Mouse (Mus musculus) myocyte (in vitro differentiated cells): Measurements from ENCODE around the gene Tyrobp. TPM values are rescaled to one million over a fixed set of nuclear protein-coding genes. Genes with fewer than 3 reads are reported as not detected.

Experiments
- H3K27me3 ChIP-seq: one replicate; pipeline ENCODE4 v1.6.1; 2011; ENCODE audit not compliant: control insufficient read depth, insufficient read depth, insufficient read length
- H3K36me3 ChIP-seq: one replicate; pipeline ENCODE4 v1.6.1; 2011; ENCODE audit not compliant: control insufficient read depth, insufficient read depth
- H3K4me2 ChIP-seq: one replicate; pipeline ENCODE4 v1.6.1; 2011; ENCODE audit warnings: low read depth, control low read depth
- H3K4me3 ChIP-seq: one replicate; pipeline ENCODE4 v1.5.1; 2011; ENCODE audit warnings: mild to moderate bottlenecking, control low read depth, moderate library complexity
- H3K79me2 ChIP-seq: one replicate; pipeline ENCODE4 v1.6.1; 2011; ENCODE audit not compliant: control insufficient read depth, insufficient read depth
- H3ac ChIP-seq: one replicate; pipeline ENCODE4 v1.6.1; 2011; ENCODE audit not compliant: control insufficient read depth, insufficient read length
- CEBPB ChIP-seq: IDR thresholded peaks from 2 replicates; pipeline ENCODE4 v1.6.1; 2011; ENCODE audit warnings: mild to moderate bottlenecking, moderate library complexity; ENCODE audit not compliant: poor library complexity, insufficient read depth, severe bottlenecking
- E2F4 ChIP-seq: IDR thresholded peaks from one replicate; pipeline ENCODE4 v1.6.1; 2011; ENCODE audit warnings: mild to moderate bottlenecking, control low read depth, moderate library complexity; ENCODE audit not compliant: insufficient read depth
- MAX ChIP-seq: IDR thresholded peaks from one replicate; pipeline ENCODE4 v1.6.1; 2011; ENCODE audit warnings: low read depth, mild to moderate bottlenecking, control low read depth
- MYOD1 ChIP-seq, 3 experiments: IDR thresholded peaks; one replicate each; pipeline ENCODE4 v1.6.1; 2011; ENCODE audit warnings: control low read depth in 2 of 3, low read depth in 2 of 3, mild to moderate bottlenecking in 2 of 3, moderate library complexity in 1 of 3; ENCODE audit not compliant: insufficient read length in 2 of 3, control insufficient read depth in 1 of 3
- MYOG ChIP-seq, 3 experiments: IDR thresholded peaks; one replicate each; pipeline ENCODE4 v1.6.1; 2011; ENCODE audit warnings: control low read depth in 2 of 3, low read depth in 2 of 3, mild to moderate bottlenecking in 2 of 3; ENCODE audit not compliant: insufficient read length in 2 of 3, control insufficient read depth in 1 of 3, insufficient read depth in 1 of 3
- POLR2A ChIP-seq: IDR thresholded peaks from one replicate; pipeline ENCODE4 v1.6.1; 2011; ENCODE audit warnings: low read depth, mild to moderate bottlenecking, control low read depth, moderate library complexity; ENCODE audit not compliant: insufficient read length
- POLR2AphosphoS2 ChIP-seq: IDR thresholded peaks from one replicate; pipeline ENCODE4 v1.6.1; 2011; ENCODE audit warnings: low read depth, control low read depth; ENCODE audit not compliant: insufficient read length
- REST ChIP-seq: IDR thresholded peaks from one replicate; pipeline ENCODE4 v1.6.1; 2011; ENCODE audit warnings: mild to moderate bottlenecking, control low read depth, moderate library complexity; ENCODE audit not compliant: insufficient read depth, insufficient read length
- SRF ChIP-seq: IDR thresholded peaks from one replicate; pipeline ENCODE4 v1.6.1; 2011; ENCODE audit warnings: low read depth; ENCODE audit not compliant: control insufficient read depth, insufficient read length
- TCF12 ChIP-seq: IDR thresholded peaks from one replicate; pipeline ENCODE4 v1.6.1; 2011; ENCODE audit warnings: mild to moderate bottlenecking, control low read depth; ENCODE audit not compliant: poor library complexity, insufficient read depth, severe bottlenecking
- TCF3 ChIP-seq: IDR thresholded peaks from one replicate; pipeline ENCODE4 v1.6.1; 2011; ENCODE audit warnings: low read depth, control low read depth; ENCODE audit not compliant: insufficient read length
- USF1 ChIP-seq: IDR thresholded peaks from one replicate; pipeline ENCODE4 v1.6.1; 2011; ENCODE audit warnings: low read depth, mild to moderate bottlenecking, control low read depth, moderate library complexity
- polyA plus RNA-seq: library from polyadenylated mRNA; unstranded; fragments of >200 nt; fragmentation: generic; extraction: Trizol; gene quantifications from one replicate; pipeline ENCODE4 v1.2.1, GENCODE M21; 2012; ENCODE audit warnings: missing spikeins

Tyrobp gene
- not detected for polyA plus RNA-seq

DNA sequence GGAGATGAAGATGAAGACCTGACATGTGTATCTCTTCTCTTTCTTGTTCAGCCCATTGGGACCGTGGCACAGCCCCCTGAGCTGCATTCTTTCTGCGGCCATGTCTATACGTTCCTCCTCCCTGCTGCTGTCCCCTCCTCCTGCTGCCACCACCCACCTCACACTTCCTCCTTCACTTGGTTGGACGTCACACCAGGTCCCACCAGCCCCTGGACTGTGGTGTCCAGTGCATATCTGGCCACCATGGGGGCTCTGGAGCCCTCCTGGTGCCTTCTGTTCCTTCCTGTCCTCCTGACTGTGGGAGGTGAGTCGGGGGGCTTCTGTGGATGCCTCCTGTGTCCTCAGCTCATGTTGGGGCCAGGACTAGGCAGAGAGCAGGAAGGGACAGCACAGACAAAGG is at the start of gene Tyrobp:
Tyrobp (plus strand) TSS at position 165 of the 400 bp plus-strand sequence.
- Histone ChIP-seq H3K36me3 (no peaks in the 10 kb centered on the region), H3K79me2 (no peaks in the 10 kb centered on the region), H3K27me3 (peaks cover 21% of the 10 kb centered on the region), H3K4me3 (no peak within 1 kb of the TSS), H3ac (no peak within 1 kb of the TSS), H3K4me2 (no peak within 1 kb of the TSS)
- TF ChIP-seq CEBPB: no peak
- no peak for TF ChIP-seq POLR2A
- TF ChIP-seq E2F4: no peak
- no peak for TF ChIP-seq TCF12
- TF ChIP-seq REST: no peak
- no peak for TF ChIP-seq MAX
- TF ChIP-seq MYOG (IDR thresholded peaks at IDR 0.05; ENCODE audit: control insufficient read depth in 1 of 3, insufficient read depth in 1 of 3, insufficient read length in 2 of 3, low read depth in 2 of 3): no peak
- no peak for TF ChIP-seq MYOD1 (IDR thresholded peaks at IDR 0.05; ENCODE audit: control insufficient read depth in 1 of 3, insufficient read length in 2 of 3, low read depth in 2 of 3)
- no peak for TF ChIP-seq TCF3
- TF ChIP-seq POLR2AphosphoS2: no peak
- no peak for TF ChIP-seq USF1
- TF ChIP-seq SRF: no peak

- no peak for TF ChIP-seq USF1
- no peak for TF ChIP-seq POLR2AphosphoS2
- TF ChIP-seq CEBPB: no peak
- TF ChIP-seq REST: no peak
- TF ChIP-seq E2F4: no peak
- TF ChIP-seq SRF: no peak
- TF ChIP-seq MAX: no peak
- no peak for TF ChIP-seq MYOD1 (IDR thresholded peaks at IDR 0.05; ENCODE audit: control insufficient read depth in 1 of 3, insufficient read length in 2 of 3, low read depth in 2 of 3)
- no peak for TF ChIP-seq MYOG (IDR thresholded peaks at IDR 0.05; ENCODE audit: control insufficient read depth in 1 of 3, insufficient read depth in 1 of 3, insufficient read length in 2 of 3, low read depth in 2 of 3)
- TF ChIP-seq TCF3: no peak
- TF ChIP-seq TCF12: no peak
- no peak for TF ChIP-seq POLR2A
- Histone ChIP-seq H3K4me2 (no peak overlapping the region), H3K4me3 (no peak overlapping the region), H3ac (no peak overlapping the region), H3K27me3 (peaks cover 48% of the 10 kb centered on the region), H3K79me2 (no peaks in the 10 kb centered on the region), H3K36me3 (no peaks in the 10 kb centered on the region)
Observed at GRCm38 (mm10) chr7:30367466-30367865, 46.1 kb upstream of the Tyrobp start.

DNA sequence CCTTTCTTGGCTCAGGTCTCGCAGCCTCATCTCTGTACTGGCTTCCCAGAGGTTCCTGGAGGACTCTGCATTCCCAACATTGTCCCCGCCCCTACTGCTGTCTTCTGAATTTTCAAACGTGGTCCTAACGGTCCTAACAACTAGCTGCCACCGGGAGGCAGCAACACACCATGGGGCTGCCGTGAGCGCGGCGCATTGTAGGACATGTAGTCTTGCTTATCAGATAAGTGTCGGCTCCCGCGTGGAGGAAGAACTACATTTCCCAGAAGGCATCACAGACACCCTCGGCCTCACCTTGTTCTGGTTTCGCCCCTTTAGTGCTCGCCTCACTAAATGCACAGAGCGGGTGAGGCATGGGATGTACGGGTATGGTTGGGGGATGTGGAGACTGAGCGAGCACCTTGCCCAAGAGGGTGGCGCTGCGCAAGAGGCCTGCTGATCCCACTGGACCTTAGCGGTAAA is 40.0 kb upstream of the Tyrobp start:
- Histone ChIP-seq H3K4me2 (peak overlapping the region; percentile 76), H3K4me3 (peak overlapping the region; percentile 13), H3ac (no peak overlapping the region), H3K79me2 (no peaks in the 10 kb centered on the region), H3K27me3 (peaks cover 8% of the 10 kb centered on the region), H3K36me3 (no peaks in the 10 kb centered on the region)
- TF ChIP-seq POLR2A (peak; percentile 34), MYOG (IDR thresholded peaks at IDR 0.05; ENCODE audit: control insufficient read depth in 1 of 3, insufficient read depth in 1 of 3, insufficient read length in 2 of 3, low read depth in 2 of 3) (no peak)

DNA sequence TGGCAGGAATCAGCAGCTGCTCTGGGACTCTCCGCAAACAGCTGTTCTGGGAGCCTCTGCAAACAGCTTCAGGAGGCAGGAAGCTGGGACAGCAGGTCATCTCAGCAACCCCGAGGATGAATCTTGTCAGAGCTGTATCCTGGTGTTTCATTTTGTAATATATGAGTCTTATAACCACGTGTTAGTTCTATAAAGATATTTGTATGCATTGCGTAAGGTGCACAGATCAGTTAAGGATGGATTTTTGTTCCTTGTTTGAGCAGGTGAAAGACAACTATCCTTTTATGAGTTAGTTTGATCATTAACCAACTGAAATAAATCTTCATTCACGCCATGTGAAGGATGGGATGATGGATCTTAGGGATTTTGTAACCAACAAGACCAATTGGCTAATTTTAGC is 33.5 kb upstream of the Tyrobp start:
- Histone ChIP-seq H3K79me2 (no peaks in the 10 kb centered on the region), H3K4me3 (no peak overlapping the region), H3K27me3 (peaks cover 5% of the 10 kb centered on the region), H3K36me3 (no peaks in the 10 kb centered on the region), H3ac (no peak overlapping the region), H3K4me2 (no peak overlapping the region)
- TF ChIP-seq MAX: no peak
- TF ChIP-seq SRF: no peak
- no peak for TF ChIP-seq REST
- peak in 2 of 3 experiments; percentile 12 to 39 for TF ChIP-seq MYOG (IDR thresholded peaks at IDR 0.05; ENCODE audit: control insufficient read depth in 1 of 3, insufficient read depth in 1 of 3, insufficient read length in 2 of 3, low read depth in 2 of 3)

GRCm38 (mm10) chr7:30384106-30384505 is 29.5 kb upstream of the Tyrobp start:
- Histone ChIP-seq H3K36me3 (no peaks in the 10 kb centered on the region), H3K27me3 (no peaks in the 10 kb centered on the region), H3K79me2 (no peaks in the 10 kb centered on the region), H3ac (no peak overlapping the region), H3K4me3 (no peak overlapping the region), H3K4me2 (no peak overlapping the region)
- TF ChIP-seq SRF (no peak), MYOD1 (IDR thresholded peaks at IDR 0.05; ENCODE audit: control insufficient read depth in 1 of 3, insufficient read length in 2 of 3, low read depth in 2 of 3) (no peak), E2F4 (no peak), USF1 (no peak), MAX (no peak), CEBPB (no peak), MYOG (IDR thresholded peaks at IDR 0.05; ENCODE audit: control insufficient read depth in 1 of 3, insufficient read depth in 1 of 3, insufficient read length in 2 of 3, low read depth in 2 of 3) (no peak), POLR2A (no peak), POLR2AphosphoS2 (no peak), TCF3 (no peak), REST (no peak), TCF12 (no peak)
